Mouse (Mus musculus): ENCODE measurements around the gene Eps15.

Gene Eps15

DNA sequence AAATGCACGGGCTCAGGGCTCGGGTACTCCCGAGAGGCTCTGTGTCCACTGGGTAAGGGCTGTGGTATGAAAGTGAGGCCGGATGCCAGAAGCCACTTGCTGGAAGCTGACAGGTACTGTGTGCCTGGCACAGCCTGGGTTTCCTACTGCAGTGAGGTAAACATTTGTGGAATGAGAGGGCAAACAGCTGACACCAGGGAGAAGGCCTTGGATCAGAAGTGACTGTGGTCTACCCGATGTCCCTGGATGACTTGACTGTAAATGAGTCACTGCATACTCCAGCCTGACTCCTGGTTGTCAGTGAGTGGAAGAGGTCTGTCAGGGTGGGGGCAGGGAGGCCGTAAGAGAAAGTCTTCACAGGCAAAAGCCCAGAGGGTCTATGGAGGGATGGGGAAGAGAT lies 153.6 kb downstream of the Eps15 start:
- no peak for DNase-seq (ENCODE audit: low spot score)

DNA sequence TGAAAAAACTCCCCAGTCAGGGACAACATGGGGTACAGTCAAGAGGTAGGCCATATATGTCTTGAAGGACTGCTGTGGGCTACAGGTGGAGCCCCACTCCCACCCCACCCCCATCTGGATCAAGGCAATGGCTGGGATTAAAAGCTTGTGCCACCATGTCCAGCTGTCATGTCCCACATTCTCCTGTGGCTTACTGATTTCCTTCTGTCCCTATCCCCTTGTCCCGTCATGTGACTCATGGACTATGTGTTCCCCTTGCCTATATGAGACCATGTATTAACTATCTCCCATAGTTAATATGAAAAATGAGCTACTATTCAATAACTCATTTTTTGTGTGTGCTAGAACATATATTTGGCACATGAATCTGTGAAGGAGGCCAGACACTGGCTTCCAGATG lies 154.2 kb downstream of the Eps15 start:
- DNase-seq (ENCODE audit: low spot score), result no peak

Data from layer of hippocampus, adult 9-10 months (tissue).